Mouse (Mus musculus): Measurements from ENCODE around the gene Sept4.
A peak's percentile ranks its signal among the peaks of the same experiment; 100 is the strongest.

The Sept4 gene

GRCm38 (mm10) chr11:87568255-87568953, at the start of gene Sept4:
Sept4 (plus strand) TSS chr11:87568903.
- no peak for DNase-seq (ENCODE audit: low spot score in 2 of 2)

DNA sequence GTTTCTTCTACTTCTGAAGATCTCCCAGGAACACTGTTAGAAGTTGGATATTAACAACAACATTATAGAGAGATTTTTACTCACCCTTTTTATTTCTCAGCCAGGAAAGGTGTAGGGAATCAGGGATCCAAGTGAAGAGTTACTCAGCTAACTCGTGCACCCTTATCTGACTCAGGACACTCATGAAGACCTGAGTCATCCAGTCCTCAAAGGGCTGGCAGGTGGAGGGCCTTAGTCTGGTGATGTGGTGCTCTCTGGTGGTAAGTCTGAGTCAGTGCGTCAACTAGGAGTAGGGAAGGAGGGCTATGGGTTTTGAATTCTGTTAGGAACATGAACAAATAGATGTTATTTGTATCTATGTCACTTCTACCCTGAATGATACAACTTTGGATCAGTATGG, 49.4 kb upstream of the Sept4 start:
- peak; percentile 6 to 17 for DNase-seq (ENCODE audit: low spot score in 2 of 2)

DNA sequence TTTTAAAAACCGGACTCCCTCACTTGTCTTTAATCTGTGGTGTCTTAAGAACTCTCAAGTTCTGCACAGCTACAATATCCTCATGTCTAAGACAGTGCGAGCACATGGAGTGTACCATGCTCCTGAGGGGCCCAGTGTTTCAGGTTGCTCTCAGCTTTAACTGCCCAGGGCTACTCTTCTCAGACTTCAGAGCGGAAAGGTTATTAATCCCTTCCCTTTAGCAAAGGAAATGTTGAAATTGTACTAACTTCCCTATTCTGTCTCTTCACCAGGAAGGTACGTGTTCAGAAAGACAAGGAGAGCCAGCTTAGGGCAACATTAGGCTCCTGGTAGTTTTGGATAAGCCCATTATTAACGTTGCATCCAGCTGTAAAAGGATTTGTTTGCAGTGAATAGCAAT, 45.2 kb upstream of the Sept4 start:
- DNase-seq (ENCODE audit: low spot score in 2 of 2) = no peak

DNA sequence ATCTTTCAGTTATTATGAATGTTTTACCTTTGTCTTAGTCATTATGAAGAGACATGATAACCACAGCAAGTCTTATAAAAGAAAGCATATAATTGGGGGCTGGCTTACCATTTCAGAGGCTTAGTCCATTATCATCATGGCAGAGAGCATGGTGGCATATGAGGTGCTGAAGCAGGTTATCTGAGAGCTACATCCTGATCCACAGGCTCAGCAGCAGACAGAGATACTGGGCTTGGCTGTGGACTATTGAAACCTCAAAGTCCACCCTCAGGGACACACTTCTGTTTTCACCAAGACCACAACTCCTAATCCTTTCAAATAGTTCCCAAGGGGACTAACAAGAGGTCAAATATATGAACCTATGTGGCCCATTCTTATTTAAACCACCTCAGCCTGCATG, 44.7 kb upstream of the Sept4 start:
- no peak for DNase-seq (ENCODE audit: low spot score in 2 of 2)

- DNase-seq (ENCODE audit: low spot score in 2 of 2) = no peak
Observed at GRCm38 (mm10) chr11:87524780-87525179, 43.9 kb upstream of the Sept4 start.

DNA sequence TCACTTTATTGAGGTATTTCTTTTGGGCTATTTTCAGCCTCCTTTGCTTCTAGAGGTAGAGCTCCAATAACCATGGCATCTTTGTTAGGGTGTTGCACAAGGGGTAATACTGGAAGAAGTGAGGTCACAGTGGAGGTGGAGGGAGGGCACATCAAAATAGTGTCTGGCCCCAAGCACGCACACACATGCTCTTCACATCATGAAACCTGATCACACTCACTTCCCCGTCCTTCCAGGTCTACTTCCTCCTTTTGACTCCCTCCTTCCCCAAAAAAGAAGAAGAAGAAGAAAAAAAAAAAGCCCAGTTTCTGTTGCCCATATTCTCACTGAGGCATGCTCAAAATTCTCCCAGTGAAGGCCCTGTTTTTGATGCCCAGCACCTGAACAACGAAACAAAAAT, 41.3 kb upstream of the Sept4 start:
- DNase-seq (ENCODE audit: low spot score in 2 of 2) = no peak

DNA sequence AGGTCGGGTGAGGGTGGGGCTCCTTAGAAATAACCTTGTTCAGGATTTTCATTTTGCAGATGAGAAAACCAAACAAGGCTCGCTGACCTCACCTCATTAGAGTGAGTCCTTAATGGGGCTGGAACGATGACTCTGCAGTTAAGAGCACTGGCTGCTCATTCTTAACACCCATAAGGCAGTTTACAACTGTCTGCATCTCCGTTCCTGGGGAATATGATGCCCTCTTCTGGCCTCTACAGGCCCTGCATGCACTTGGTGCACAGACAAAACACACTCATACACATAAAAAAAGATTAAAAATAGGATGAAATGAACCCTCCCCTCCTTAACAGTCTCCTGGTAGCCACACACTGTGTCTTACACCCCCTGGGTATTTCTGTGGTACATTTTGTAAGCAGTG, 40.7 kb upstream of the Sept4 start:
- DNase-seq (ENCODE audit: low spot score in 2 of 2) = no peak

GRCm38 (mm10) chr11:87531695-87532094, 37.0 kb upstream of the Sept4 start:
- no peak for DNase-seq (ENCODE audit: low spot score in 2 of 2)

DNA sequence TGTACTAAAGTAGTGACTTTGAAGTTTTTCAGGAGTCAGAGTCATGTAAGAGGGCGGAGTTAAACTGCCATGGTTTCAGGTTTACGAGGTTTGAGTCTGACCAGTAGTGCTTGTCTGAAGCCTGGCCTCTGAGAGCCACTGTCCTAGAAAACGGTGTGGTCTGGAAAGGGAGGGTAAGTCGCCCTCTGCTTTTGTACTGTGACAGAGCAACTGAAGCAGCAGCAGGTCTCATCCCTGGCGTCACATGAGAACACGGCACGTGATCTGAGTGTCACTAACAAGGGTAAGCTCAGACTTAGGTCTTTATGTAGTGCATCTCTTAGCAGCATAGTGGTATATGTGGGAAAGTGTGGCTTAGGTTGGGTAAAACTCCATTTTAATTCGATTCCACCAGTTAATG, 26.4 kb upstream of the Sept4 start:
- DNase-seq (ENCODE audit: low spot score in 2 of 2) = no peak

DNA sequence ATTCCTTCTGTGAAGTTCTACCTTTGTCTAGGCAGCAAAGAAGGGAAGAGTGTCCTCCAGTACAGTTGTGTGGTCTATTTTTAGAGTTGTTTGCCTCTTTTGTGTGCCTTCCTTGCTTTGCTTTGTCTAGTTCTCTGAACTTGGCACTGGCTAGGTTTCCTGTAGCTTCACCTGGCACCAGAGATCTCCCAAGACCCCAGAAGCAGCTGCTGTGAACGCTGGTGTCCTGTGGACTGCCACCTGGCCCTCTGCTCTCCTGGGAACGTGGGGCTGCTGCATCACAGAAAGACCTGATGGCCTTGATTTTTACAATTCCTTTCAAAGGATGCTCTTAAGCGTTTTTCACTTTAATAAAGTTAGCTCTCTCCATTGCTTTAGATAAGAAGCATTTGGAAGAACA, 25.8 kb upstream of the Sept4 start:
- no peak for DNase-seq (ENCODE audit: low spot score in 2 of 2)

DNA sequence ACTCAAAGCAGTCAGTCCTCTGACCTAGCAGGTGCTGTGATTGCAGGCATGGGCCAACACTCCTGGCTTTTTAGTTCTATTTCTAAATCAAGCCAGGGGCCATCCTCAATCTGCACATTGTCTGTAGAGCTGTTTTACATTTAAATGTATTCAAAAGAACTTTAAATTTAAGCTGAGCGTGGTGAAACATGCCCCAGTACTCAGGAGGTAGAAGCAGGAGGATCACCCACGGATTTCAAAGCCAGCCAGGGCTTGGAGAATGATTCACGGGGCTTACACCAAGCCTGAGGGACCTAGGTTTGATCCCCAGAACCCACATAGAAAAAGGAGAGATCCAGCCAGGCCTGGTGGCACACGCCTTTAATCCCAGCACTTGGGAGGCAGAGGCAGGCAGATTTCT, 15.4 kb upstream of the Sept4 start:
- DNase-seq (ENCODE audit: low spot score in 2 of 2) = no peak

DNA sequence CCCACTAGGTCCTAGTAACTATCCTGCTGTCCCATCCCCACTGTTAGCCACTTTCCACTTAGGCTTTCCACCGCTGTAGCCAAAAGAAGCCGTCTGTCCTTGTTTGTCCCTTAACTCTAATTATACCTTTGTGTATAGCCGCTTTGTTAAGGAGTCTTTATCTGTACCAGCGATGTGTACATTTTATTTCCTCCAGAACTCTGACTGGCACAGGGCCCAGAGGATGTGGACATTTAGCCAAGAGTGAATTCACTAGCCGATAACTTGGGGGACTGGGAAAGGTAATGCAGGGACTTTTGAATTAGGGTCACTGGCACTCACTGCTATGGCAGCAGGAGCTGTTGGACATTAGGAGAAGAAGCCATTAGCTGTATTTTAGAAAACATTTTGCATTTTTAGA, 14.3 kb upstream of the Sept4 start:
- DNase-seq (ENCODE audit: low spot score in 2 of 2) = no peak

DNA sequence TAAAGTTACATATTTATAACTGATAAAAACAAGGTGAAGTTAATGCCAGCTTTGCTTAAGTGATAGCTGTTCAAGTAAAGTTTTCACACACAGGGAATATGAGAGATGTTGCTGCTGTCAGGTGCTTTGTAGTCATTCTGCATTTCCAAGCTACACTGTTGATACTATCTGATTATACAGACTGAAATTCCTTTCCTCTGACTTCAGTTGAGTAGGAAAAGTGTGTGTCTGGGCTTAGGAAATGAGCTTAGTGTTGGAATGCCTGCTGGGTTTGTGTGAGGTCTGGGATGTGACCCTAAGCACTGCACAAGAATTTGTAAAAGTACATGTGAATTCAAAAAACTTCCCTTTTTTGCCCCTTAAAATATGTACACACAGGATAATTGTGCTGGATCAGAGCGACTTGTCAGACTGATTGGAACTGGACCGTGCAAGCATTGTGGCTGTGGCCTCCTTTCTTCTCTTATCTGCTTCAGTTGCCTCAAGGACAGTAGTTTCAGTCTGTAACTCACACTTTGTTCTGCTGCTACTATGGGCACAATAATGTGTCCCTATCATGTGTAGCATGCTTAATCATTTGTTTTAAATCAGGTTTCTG, 13.5 kb upstream of the Sept4 start:
- DNase-seq (ENCODE audit: low spot score in 2 of 2) = no peak

GRCm38 (mm10) chr11:87561208-87561607, 7.5 kb upstream of the Sept4 start:
- DNase-seq (ENCODE audit: low spot score in 2 of 2) = no peak

- peak in 1 of 2 experiments; percentile 62 for DNase-seq (ENCODE audit: low spot score in 2 of 2)
Observed at GRCm38 (mm10) chr11:87566501-87566900, 2.2 kb upstream of the Sept4 start, which contains the start of gene Gm11492. Gm11492 (plus strand) TSS chr11:87566653.

- DNase-seq (ENCODE audit: low spot score in 2 of 2) = no peak
Observed at GRCm38 (mm10) chr11:87570743-87571142, 2.0 kb downstream of the Sept4 start.

- DNase-seq (ENCODE audit: low spot score in 2 of 2) = peak in 1 of 2 experiments; percentile 56
Observed at GRCm38 (mm10) chr11:87571361-87571950, 2.8 kb downstream of the Sept4 start.

DNA sequence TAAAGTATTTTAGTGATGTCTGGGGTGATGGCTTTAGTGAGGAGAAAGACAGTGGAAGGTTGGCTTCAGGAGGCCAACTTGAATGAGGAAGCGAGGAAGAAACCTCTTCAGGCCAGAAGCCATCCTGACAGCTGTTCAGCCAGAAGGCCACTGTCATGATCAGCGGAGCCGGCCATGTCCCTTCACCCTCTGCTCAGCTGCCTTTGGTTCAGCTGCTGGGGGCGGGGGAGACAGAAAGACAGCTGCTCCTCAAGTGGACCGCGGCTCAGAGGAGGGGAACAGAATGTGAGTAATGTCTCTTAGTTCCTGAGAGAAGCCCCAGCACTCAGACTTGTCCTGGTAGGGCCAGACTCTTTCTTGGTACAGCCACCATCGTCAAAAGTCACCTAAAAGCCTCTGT, 5.0 kb downstream of the Sept4 start:
- no peak for DNase-seq (ENCODE audit: low spot score in 2 of 2)

DNA sequence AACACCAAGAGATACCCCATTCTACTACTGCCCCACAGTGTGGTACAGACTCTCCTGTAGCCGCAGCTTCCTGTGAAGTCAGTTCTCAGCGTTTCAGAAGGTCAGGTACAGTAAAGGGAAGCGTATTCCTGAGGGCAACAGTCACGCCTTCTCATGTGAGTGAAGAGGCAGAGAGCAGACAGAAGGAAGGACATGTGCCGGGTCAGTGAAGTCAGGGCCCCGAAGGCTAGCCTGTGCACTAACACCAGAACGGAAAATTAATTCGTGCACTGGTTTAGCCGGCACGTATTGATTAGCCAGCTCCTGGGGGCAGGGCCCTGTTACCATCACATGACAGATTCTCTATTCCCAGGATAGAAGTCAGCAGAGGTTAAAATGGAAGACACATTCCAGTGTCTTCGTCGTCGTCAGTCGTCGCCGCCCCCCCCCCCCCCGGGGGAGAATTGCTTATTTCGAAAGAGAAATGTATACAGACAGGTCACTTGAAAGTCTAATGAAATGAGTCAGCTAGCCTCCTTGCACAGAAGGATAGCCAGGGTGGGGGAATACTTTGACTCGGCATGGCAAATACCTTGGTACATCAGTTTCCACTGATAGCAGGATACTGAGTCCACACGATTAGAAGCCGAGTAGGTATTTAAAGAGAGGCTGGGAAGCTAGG, 5.9 kb downstream of the Sept4 start:
- no peak for DNase-seq (ENCODE audit: low spot score in 2 of 2)

DNA sequence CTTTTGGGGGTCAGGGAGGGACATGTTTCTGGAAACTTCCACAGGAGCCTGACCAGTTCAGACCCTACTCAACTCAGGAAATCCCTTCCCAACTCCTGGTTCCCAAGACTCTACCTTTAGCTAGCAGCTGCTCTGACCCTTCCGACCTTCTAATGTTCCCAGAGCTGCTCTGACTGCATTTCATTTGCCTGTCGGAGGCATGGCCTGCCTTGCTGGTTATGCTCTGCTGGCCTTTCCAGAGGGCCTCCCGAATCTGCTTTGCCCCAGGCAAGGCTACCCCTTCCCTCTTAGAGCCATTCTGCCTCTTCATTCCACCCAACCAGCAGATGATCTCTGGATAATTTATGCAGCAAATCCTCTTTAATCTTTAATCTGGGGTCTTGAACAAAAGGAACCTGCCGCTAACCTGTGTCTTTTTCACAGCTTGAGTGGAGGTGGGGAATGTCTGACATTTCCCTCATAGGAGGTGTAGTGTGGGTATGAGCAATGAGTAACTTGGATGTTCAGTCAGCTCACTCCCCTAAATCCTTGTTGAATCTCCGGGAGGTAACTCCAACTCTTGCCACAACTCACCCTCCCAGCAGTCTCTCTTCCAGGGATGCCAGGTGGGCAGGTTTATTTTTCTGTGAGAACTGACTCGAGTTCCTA, 9.0 kb downstream of the Sept4 start:
- DNase-seq (ENCODE audit: low spot score in 2 of 2) = no peak

GRCm38 (mm10) chr11:87578249-87578962, 9.7 kb downstream of the Sept4 start:
- DNase-seq (ENCODE audit: low spot score in 2 of 2) = peak; percentile 72 to 77
